8 mouse cellular contexts compared by ENCODE assay signal in the genomic region with DNA sequence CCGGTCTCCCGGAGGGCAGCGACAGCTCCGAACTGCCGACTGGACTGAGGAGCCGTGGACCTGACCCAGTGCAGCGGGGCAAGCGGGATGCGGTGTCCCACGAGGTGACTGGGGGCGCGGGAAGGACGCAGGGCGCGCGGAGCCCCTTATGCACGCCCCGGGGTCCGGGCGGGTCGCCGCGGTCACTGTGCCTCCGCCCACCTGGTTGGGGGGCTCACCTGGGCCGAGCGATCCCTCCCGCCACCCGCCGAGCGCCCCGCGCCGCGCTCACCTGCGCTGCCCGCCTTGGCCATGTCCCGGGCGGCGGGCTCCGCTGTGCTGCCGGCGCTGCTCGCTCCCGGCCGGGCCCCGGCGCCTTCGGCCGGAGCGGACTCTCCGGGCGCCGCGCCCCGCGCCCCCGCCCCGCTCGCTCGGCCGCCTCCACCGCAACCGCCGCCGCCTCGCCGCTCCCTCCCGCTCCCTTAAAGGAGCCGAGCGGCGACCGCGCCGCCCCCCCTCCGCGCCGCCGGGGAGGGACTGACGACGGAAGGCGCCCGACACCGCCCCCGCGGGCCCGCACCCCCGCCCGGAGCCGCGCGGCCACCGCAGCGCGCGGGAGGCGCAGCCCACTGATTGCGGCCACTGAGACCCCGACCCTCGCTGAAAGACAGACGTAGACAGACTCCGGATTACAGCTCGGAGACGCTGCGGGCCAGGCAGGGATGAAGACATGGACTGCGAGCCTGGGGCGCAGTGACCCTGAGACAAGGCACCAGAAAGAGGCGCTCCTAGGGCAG. TPM values are rescaled to one million over a fixed set of nuclear protein-coding genes. Genes with fewer than 3 reads are reported as not detected.
DNase-seq lines count a peak whose midpoint lies in the region; ATAC-seq and TF ChIP-seq lines count a peak whose summit lies in the region.

A gene (minus strand): TSS at position 396 of the 776 bp plus-strand sequence.

- H3K4me3 ChIP-seq in layer of hippocampus, adult 2 months, result peak within 1 kb of the TSS; percentile 67
- H3K4me3 ChIP-seq in intestine, embryonic 14.5 days (ENCODE audit: low read depth, low read length), result peak within 1 kb of the TSS; percentile 52
- peak within 1 kb of the TSS; percentile 48 for H3K4me3 ChIP-seq in liver, embryonic 13.5 days (replicated peaks)
- H3K4me3 ChIP-seq in neural tube, embryonic 15.5 days (replicated peaks), result peak within 1 kb of the TSS; percentile 69

- no peak; the same call in 1 of the 2 replicates for ATAC-seq in intestine, embryonic 14.5 days (replicated peaks; ENCODE audit: low FRiP score, low TSS enrichment, low read depth)
- no peak for ATAC-seq in liver, embryonic 13.5 days (ENCODE audit: low read depth)
- ATAC-seq in neural tube, embryonic 15.5 days (ENCODE audit: low FRiP score), result peak; percentile 56

- TF ChIP-seq CTCF in layer of hippocampus, adult 2 months (conservative IDR thresholded peaks at IDR 0.05), result no peak

- H3K9me3 ChIP-seq in intestine, embryonic 14.5 days (ENCODE audit: control insufficient read depth, low read length), result no peaks in the 10 kb centered on the region
- H3K9me3 ChIP-seq in liver, embryonic 13.5 days (replicated peaks), result no peaks in the 10 kb centered on the region
- H3K9me3 ChIP-seq in neural tube, embryonic 15.5 days (replicated peaks), result no peaks in the 10 kb centered on the region

- H3K27ac ChIP-seq in layer of hippocampus, adult 2 months, result peak within 1 kb of the TSS; percentile 75
- no peak within 1 kb of the TSS for H3K27ac ChIP-seq in intestine, embryonic 14.5 days (ENCODE audit: low read depth)
- no peak within 1 kb of the TSS for H3K27ac ChIP-seq in liver, embryonic 13.5 days
- H3K27ac ChIP-seq in neural tube, embryonic 15.5 days (replicated peaks), result peak within 1 kb of the TSS; percentile 56

- no peak for DNase-seq in layer of hippocampus, adult 2 months (ENCODE audit: low spot score in 2 of 2)
- DNase-seq in layer of hippocampus, adult 9-11 months, result no peak
- peak; percentile 68 to 69 for DNase-seq in cerebellum, postnatal 10 days
- DNase-seq in gastrocnemius, postnatal 10 days, result peak; percentile 53
- peak; percentile 70 for DNase-seq in intestine, embryonic 14.5 days (ENCODE audit: low spot score)
- DNase-seq in liver, embryonic 13.5 days, result no peak
- DNase-seq in T-cell, adult 2 months (ENCODE audit: low spot score), result no peak

- H3K9ac ChIP-seq in intestine, embryonic 14.5 days (ENCODE audit: low read length), result peak within 1 kb of the TSS; percentile 59
- H3K9ac ChIP-seq in liver, embryonic 13.5 days, result no peak within 1 kb of the TSS
- peak within 1 kb of the TSS; percentile 75 for H3K9ac ChIP-seq in neural tube, embryonic 15.5 days (replicated peaks)

- peaks cover 45% of the 10 kb centered on the region for H3K27me3 ChIP-seq in intestine, embryonic 14.5 days (replicated peaks; ENCODE audit: control insufficient read depth, insufficient read depth, low read length)
- peaks cover 77% of the 10 kb centered on the region for H3K27me3 ChIP-seq in liver, embryonic 13.5 days
- peaks cover 42% of the 10 kb centered on the region for H3K27me3 ChIP-seq in neural tube, embryonic 15.5 days (replicated peaks)

- peaks cover 9% of the 10 kb centered on the region; the same call in 1 of the 2 replicates for H3K4me1 ChIP-seq in intestine, embryonic 14.5 days (replicated peaks; ENCODE audit: control insufficient read depth, insufficient read depth, low read length)
- H3K4me1 ChIP-seq in liver, embryonic 13.5 days (replicated peaks), result 0 out of 2 replicates have a peak, but pooled peaks cover 3% of the 10 kb centered on the region
- peaks cover 45% of the 10 kb centered on the region for H3K4me1 ChIP-seq in neural tube, embryonic 15.5 days

- WGBS in intestine, embryonic 14.5 days, result under 1% methylated on average over 91 of the region's 107 CpGs
- 2% methylated on average over 92 of the region's 107 CpGs for WGBS in liver, embryonic 13.5 days (ENCODE audit: insufficient replicate concordance)
- 0% methylated on average over 79 of the region's 107 CpGs for WGBS in neural tube, embryonic 15.5 days

- peak within 1 kb of the TSS; percentile 96 for H3K4me2 ChIP-seq in intestine, embryonic 14.5 days (ENCODE audit: low read length)
- H3K4me2 ChIP-seq in liver, embryonic 13.5 days, result peak within 1 kb of the TSS; percentile 65
- peak within 1 kb of the TSS; percentile 93 for H3K4me2 ChIP-seq in neural tube, embryonic 15.5 days

- H3K36me3 ChIP-seq in intestine, embryonic 14.5 days (ENCODE audit: control insufficient read depth, insufficient read depth, low read length), result no peaks in the 10 kb centered on the region
- H3K36me3 ChIP-seq in liver, embryonic 13.5 days, result no peaks in the 10 kb centered on the region
- H3K36me3 ChIP-seq in neural tube, embryonic 15.5 days, result no peaks in the 10 kb centered on the region

RNA-seq across cellular contexts. Expression of the gene that starts here (rescaled TPM):
- 10 to 100 TPM; 29.3 to 30.0 TPM for total RNA-seq in layer of hippocampus, adult 2 months (2021)
- 1 to 10 TPM; 2.2 to 2.5 TPM for total RNA-seq in gastrocnemius, postnatal 10 days (2021)
- 1.4 TPM in 2 replicates for polyA plus RNA-seq in intestine, embryonic 14.5 days (2014; fragmentation: Nextera tagmentation; extraction: Ambion mirVana)
- 0.06 and 0.14 TPM in 2 replicates for polyA plus RNA-seq in liver, embryonic 13.5 days (2015; fragmentation: Nextera tagmentation; extraction: Ambion mirVana)
- polyA plus RNA-seq in neural tube, embryonic 15.5 days (2015; fragmentation: Nextera tagmentation; extraction: Ambion mirVana), result 4.5 and 5.3 TPM in 2 replicates

Comparison
In these comparisons a context has a peak if more than half of its experiments do, and no peak if none do; other contexts are left out.
1. RNA of the gene that starts here (total RNA-seq): 29.3 to 30.0 TPM in layer of hippocampus, adult 2 months; 2.2 to 2.5 TPM in gastrocnemius, postnatal 10 days; every median in the first group is over 4 times any median in the second.
2. DNase-seq: peak in cerebellum, postnatal 10 days (2 of 2), gastrocnemius, postnatal 10 days (single experiment) and intestine, embryonic 14.5 days (single experiment); none in layer of hippocampus, adult 2 months (0 of 2), layer of hippocampus, adult 9-11 months (single experiment), liver, embryonic 13.5 days (single experiment) and T-cell, adult 2 months (single experiment).
3. H3K27ac ChIP-seq: peak in layer of hippocampus, adult 2 months (single experiment) and neural tube, embryonic 15.5 days (single experiment); none in intestine, embryonic 14.5 days (single experiment) and liver, embryonic 13.5 days (single experiment).
4. Peak in every context shown above with its lines, with median percentiles within 50 percentile points of each other: H3K4me3 ChIP-seq and H3K4me2 ChIP-seq.